24 mouse cellular contexts compared by ENCODE assay signal in genomic region chr3:30392662-30393061, GRCm38 (mm10).
DNase-seq lines count a peak whose midpoint lies in the region; ATAC-seq and TF ChIP-seq lines count a peak whose summit lies in the region.
"Had no signal": no experiment of that assay in that cellular context is flagged by ENCODE, and none has a peak within 500 bp of the region (broad histone marks: within the 10 kb centered on the region; RNA-seq: fewer than 3 reads in every experiment).

No protein-coding gene starts in this region.

- 33% methylated on average over 4 of the region's 4 CpGs for WGBS in heart, embryonic 12.5 days
- 47% methylated on average over 4 of the region's 4 CpGs for WGBS in heart, embryonic 15.5 days
- 36% methylated on average over 4 of the region's 4 CpGs for WGBS in heart, embryonic 10.5 days
- 50% methylated on average over 4 of the region's 4 CpGs for WGBS in kidney, embryonic 15.5 days
- WGBS in kidney, adult 2 months, result 68% methylated on average over 4 of the region's 4 CpGs

- no peak overlapping the region for H3K4me3 ChIP-seq in heart, embryonic 12.5 days
- H3K4me3 ChIP-seq in heart, embryonic 15.5 days, result no peak overlapping the region
- H3K4me3 ChIP-seq in heart, embryonic 10.5 days, result no peak overlapping the region
- no peak overlapping the region for H3K4me3 ChIP-seq in kidney, embryonic 15.5 days (replicated peaks)
- no peak overlapping the region for H3K4me3 ChIP-seq in kidney, adult 2 months (ENCODE audit: insufficient read depth, low read depth, low read length)
- H3K4me3 ChIP-seq: embryonic facial prominence, embryonic 15.5 days; erythroblast, embryonic 14.5 days; forebrain, embryonic 12.5 days; forebrain, embryonic 15.5 days; hindbrain, embryonic 12.5 days; hindbrain, embryonic 15.5 days had no signal

- no peak for DNase-seq in heart, adult 11 months
- DNase-seq in heart, embryonic 10.5 days (ENCODE audit: low spot score), result no peak
- no peak for DNase-seq in kidney, adult 2 months
- no peak for DNase-seq in embryo, embryonic 10.5 days (ENCODE audit: low spot score)
- DNase-seq: adrenal gland, adult 2 months; adrenal gland, postnatal 14 days; cerebellum, adult 11 months; cerebellum, adult 2 months; cerebellum, adult 9-11 months; cerebellum, postnatal 25 days; embryo, embryonic 11 days; gastrocnemius, postnatal 25 days; kidney, adult 8-10 months had no signal

- no peaks in the 10 kb centered on the region for H3K9me3 ChIP-seq in heart, embryonic 12.5 days (replicated peaks)
- no peaks in the 10 kb centered on the region for H3K9me3 ChIP-seq in heart, embryonic 15.5 days (replicated peaks)
- H3K9me3 ChIP-seq in heart, embryonic 10.5 days, result no peaks in the 10 kb centered on the region
- H3K9me3 ChIP-seq in kidney, embryonic 15.5 days (replicated peaks), result no peaks in the 10 kb centered on the region
- H3K9me3 ChIP-seq: embryonic facial prominence, embryonic 15.5 days; forebrain, embryonic 12.5 days; forebrain, embryonic 15.5 days; hindbrain, embryonic 12.5 days; hindbrain, embryonic 15.5 days had no signal

- H3K27ac ChIP-seq in heart, embryonic 12.5 days (ENCODE audit: poor library complexity, severe bottlenecking), result peak overlapping the region; percentile 49
- 0 out of 2 replicates have a peak overlapping the region, but pooled peaks have one; percentile 31 for H3K27ac ChIP-seq in heart, embryonic 15.5 days
- no peak overlapping the region for H3K27ac ChIP-seq in heart, embryonic 10.5 days
- 0 out of 2 replicates have a peak overlapping the region, but pooled peaks have one; percentile 13 for H3K27ac ChIP-seq in kidney, embryonic 15.5 days
- no peak overlapping the region for H3K27ac ChIP-seq in kidney, adult 2 months (ENCODE audit: insufficient read depth, low read depth, low read length)
- H3K27ac ChIP-seq: embryonic facial prominence, embryonic 15.5 days; forebrain, embryonic 12.5 days; forebrain, embryonic 15.5 days; hindbrain, embryonic 12.5 days; hindbrain, embryonic 15.5 days had no signal

- H3K4me2 ChIP-seq in heart, embryonic 12.5 days, result no peak overlapping the region
- H3K4me2 ChIP-seq in heart, embryonic 15.5 days, result 0 out of 2 replicates have a peak overlapping the region, but pooled peaks have one; percentile 1
- H3K4me2 ChIP-seq in kidney, embryonic 15.5 days, result no peak overlapping the region
- H3K4me2 ChIP-seq: embryonic facial prominence, embryonic 15.5 days; forebrain, embryonic 12.5 days; forebrain, embryonic 15.5 days; hindbrain, embryonic 12.5 days; hindbrain, embryonic 15.5 days had no signal

- peaks cover 30% of the 10 kb centered on the region for H3K4me1 ChIP-seq in heart, embryonic 12.5 days (replicated peaks)
- peaks cover 11% of the 10 kb centered on the region for H3K4me1 ChIP-seq in heart, embryonic 15.5 days (replicated peaks)
- H3K4me1 ChIP-seq in heart, embryonic 10.5 days, result peaks cover 20% of the 10 kb centered on the region
- peaks cover 14% of the 10 kb centered on the region for H3K4me1 ChIP-seq in kidney, embryonic 15.5 days
- H3K4me1 ChIP-seq in kidney, adult 2 months (ENCODE audit: control insufficient read depth, insufficient read depth, low read length), result no peaks in the 10 kb centered on the region
- H3K4me1 ChIP-seq: hindbrain, embryonic 15.5 days had no signal

- peak; percentile 76 for ATAC-seq in heart, embryonic 12.5 days (ENCODE audit: insufficient number of reproducible peaks, low FRiP score)
- peak; percentile 56 for ATAC-seq in heart, embryonic 15.5 days (replicated peaks; ENCODE audit: insufficient number of reproducible peaks, insufficient read depth, low FRiP score, low read depth)
- no peak for ATAC-seq in kidney, embryonic 15.5 days (replicated peaks; ENCODE audit: low FRiP score)
- ATAC-seq: CD4-positive, CD25-positive, alpha-beta regulatory T cell, adult 4 months; forebrain, embryonic 15.5 days; intestine, postnatal 0 days had no signal

- no peaks in the 10 kb centered on the region for H3K27me3 ChIP-seq in heart, embryonic 12.5 days (replicated peaks)
- H3K27me3 ChIP-seq in heart, embryonic 15.5 days, result no peaks in the 10 kb centered on the region
- H3K27me3 ChIP-seq in heart, embryonic 10.5 days (ENCODE audit: insufficient read depth, poor library complexity, severe bottlenecking), result no peaks in the 10 kb centered on the region
- no peaks in the 10 kb centered on the region for H3K27me3 ChIP-seq in kidney, embryonic 15.5 days
- H3K27me3 ChIP-seq in kidney, adult 2 months (replicated peaks; ENCODE audit: control insufficient read depth, insufficient read depth, low read length), result no peaks in the 10 kb centered on the region
- H3K27me3 ChIP-seq: forebrain, embryonic 12.5 days; forebrain, embryonic 15.5 days; hindbrain, embryonic 12.5 days; hindbrain, embryonic 15.5 days had no signal

- H3K9ac ChIP-seq in heart, embryonic 12.5 days, result no peak overlapping the region
- H3K9ac ChIP-seq in heart, embryonic 15.5 days, result no peak overlapping the region
- no peak overlapping the region for H3K9ac ChIP-seq in kidney, embryonic 15.5 days
- H3K9ac ChIP-seq: embryonic facial prominence, embryonic 15.5 days; forebrain, embryonic 12.5 days; forebrain, embryonic 15.5 days; hindbrain, embryonic 12.5 days; hindbrain, embryonic 15.5 days had no signal

- H3K36me3 ChIP-seq in heart, embryonic 12.5 days, result no peaks in the 10 kb centered on the region
- no peaks in the 10 kb centered on the region for H3K36me3 ChIP-seq in heart, embryonic 15.5 days
- no peaks in the 10 kb centered on the region for H3K36me3 ChIP-seq in heart, embryonic 10.5 days
- H3K36me3 ChIP-seq in kidney, embryonic 15.5 days, result no peaks in the 10 kb centered on the region
- no peaks in the 10 kb centered on the region for H3K36me3 ChIP-seq in kidney, adult 2 months (ENCODE audit: control insufficient read depth, insufficient read depth, low read length)
- H3K36me3 ChIP-seq: embryonic facial prominence, embryonic 15.5 days; forebrain, embryonic 12.5 days; forebrain, embryonic 15.5 days; hindbrain, embryonic 12.5 days; hindbrain, embryonic 15.5 days had no signal

- TF ChIP-seq POLR2A in kidney, adult 2 months (IDR thresholded peaks at IDR 0.05; ENCODE audit: low read depth, low read length), result no peak

- TF ChIP-seq CTCF in kidney, adult 2 months (conservative IDR thresholded peaks at IDR 0.05; ENCODE audit: insufficient read depth, insufficient read length, low read depth, low read length), result no peak

Comparison
In these comparisons a context has a peak if more than half of its experiments do, and no peak if none do; other contexts are left out.
1. H3K27ac ChIP-seq: peak in heart, embryonic 12.5 days (single experiment), heart, embryonic 15.5 days (single experiment) and kidney, embryonic 15.5 days (single experiment); none in heart, embryonic 10.5 days (single experiment) and kidney, adult 2 months (single experiment).